Mouse (Mus musculus) heart, embryonic 12.5 days (tissue): ENCODE measurements around the gene 2210408I21Rik. TPM values are rescaled to one million over a fixed set of nuclear protein-coding genes. Genes with fewer than 3 reads are reported as not detected.

Source experiments
- ATAC-seq: fragments of 200-750 bp; cut with Nextera tagmentation; 2 replicates; pipeline ENCODE4 v1.8.0; 2017; ENCODE audit warnings: moderate TSS enrichment, moderate library complexity; ENCODE audit not compliant: insufficient number of reproducible peaks, low FRiP score
- H3K27ac ChIP-seq: fragments of 300-500 bp; sonication (generic); 2 replicates; pipeline ENCODE4 v1.5.1; 2016; ENCODE audit warnings: mild to moderate bottlenecking, moderate library complexity; ENCODE audit not compliant: poor library complexity, severe bottlenecking
- H3K27me3 ChIP-seq: fragments of 300-500 bp; sonication (generic); replicated peaks from 2 replicates; pipeline ENCODE4 v1.6.1; 2016; ENCODE audit warnings: mild to moderate bottlenecking, moderate library complexity
- H3K36me3 ChIP-seq: fragments of 300-500 bp; sonication (generic); 2 replicates; pipeline ENCODE4 v1.6.1; 2016; ENCODE audit warnings: mild to moderate bottlenecking, moderate library complexity
- H3K4me1 ChIP-seq: fragments of 300-500 bp; sonication (generic); replicated peaks from 2 replicates; pipeline ENCODE4 v1.6.1; 2016; ENCODE audit warnings: mild to moderate bottlenecking
- H3K4me2 ChIP-seq: fragments of 300-500 bp; sonication (generic); 2 replicates; pipeline ENCODE4 v1.6.1; 2016; ENCODE audit warnings: mild to moderate bottlenecking, moderate library complexity
- H3K4me3 ChIP-seq: fragments of 300-500 bp; sonication (generic); 2 replicates; pipeline ENCODE4 v1.5.1; 2016; ENCODE audit warnings: mild to moderate bottlenecking
- H3K9ac ChIP-seq: fragments of 300-500 bp; sonication (generic); 2 replicates; pipeline ENCODE4 v1.6.1; 2016; ENCODE audit warnings: mild to moderate bottlenecking, moderate library complexity
- H3K9me3 ChIP-seq: fragments of 300-500 bp; sonication (generic); replicated peaks from 2 replicates; pipeline ENCODE4 v1.6.1; 2016; ENCODE audit warnings: mild to moderate bottlenecking, moderate library complexity
- WGBS: fragments of 180-500 bp; shearing (Covaris S2); methylation state at CpG from one replicate; pipeline ENCODE4 v1.1.7; 2016; 5-methylcytosine and 5-hydroxymethylcytosine counted together
- polyA plus RNA-seq: library from polyadenylated mRNA; unstranded; fragments of >200 nt; fragmentation: Nextera tagmentation; extraction: Ambion mirVana; gene quantifications from 2 replicates; pipeline ENCODE4 v1.2.1, GENCODE M21; 2016

2210408I21Rik gene
- polyA plus RNA-seq, 1 experiment from 2014 or later: 6.7 TPM

GRCm38 (mm10) chr13:77208764-77209418, 73.6 kb downstream of the 2210408I21Rik start:
- no peak overlapping the region for H3K4me2 ChIP-seq
- H3K4me3 ChIP-seq: no peak overlapping the region
- H3K9ac ChIP-seq: no peak overlapping the region
- no peaks in the 10 kb centered on the region for H3K9me3 ChIP-seq
- no peaks in the 10 kb centered on the region for H3K27me3 ChIP-seq
- 79% methylated on average over 7 of the region's 7 CpGs for WGBS
- H3K27ac ChIP-seq: no peak overlapping the region
- H3K4me1 ChIP-seq: no peaks in the 10 kb centered on the region
- ATAC-seq: no peak
- no peaks in the 10 kb centered on the region for H3K36me3 ChIP-seq

GRCm38 (mm10) chr13:77213196-77213595, 77.9 kb downstream of the 2210408I21Rik start:
- Histone ChIP-seq H3K27me3 (no peaks in the 10 kb centered on the region), H3K4me3 (no peak overlapping the region), H3K9ac (no peak overlapping the region), H3K4me2 (no peak overlapping the region), H3K4me1 (no peaks in the 10 kb centered on the region), H3K36me3 (no peaks in the 10 kb centered on the region), H3K9me3 (no peaks in the 10 kb centered on the region), H3K27ac (no peak overlapping the region)
- no peak for ATAC-seq

GRCm38 (mm10) chr13:77215460-77215859, 80.1 kb downstream of the 2210408I21Rik start:
- H3K4me2 ChIP-seq: no peak overlapping the region
- no peaks in the 10 kb centered on the region for H3K27me3 ChIP-seq
- H3K27ac ChIP-seq: no peak overlapping the region
- ATAC-seq: no peak
- no peaks in the 10 kb centered on the region for H3K36me3 ChIP-seq
- H3K4me1 ChIP-seq: no peaks in the 10 kb centered on the region
- WGBS: 68% methylated on average over 2 of the region's 2 CpGs
- no peak overlapping the region for H3K9ac ChIP-seq
- H3K9me3 ChIP-seq: no peaks in the 10 kb centered on the region
- H3K4me3 ChIP-seq: no peak overlapping the region

GRCm38 (mm10) chr13:77217672-77218280, 82.4 kb downstream of the 2210408I21Rik start:
- Histone ChIP-seq H3K27ac (no peak overlapping the region), H3K4me1 (no peaks in the 10 kb centered on the region), H3K9me3 (no peaks in the 10 kb centered on the region), H3K36me3 (no peaks in the 10 kb centered on the region), H3K27me3 (no peaks in the 10 kb centered on the region), H3K4me3 (no peak overlapping the region), H3K4me2 (no peak overlapping the region), H3K9ac (no peak overlapping the region)
- WGBS: 79% methylated on average over 4 of the region's 4 CpGs
- no peak for ATAC-seq

GRCm38 (mm10) chr13:77221072-77221471, 85.7 kb downstream of the 2210408I21Rik start:
- Histone ChIP-seq H3K9me3 (no peaks in the 10 kb centered on the region), H3K27ac (no peak overlapping the region), H3K4me2 (no peak overlapping the region), H3K4me3 (no peak overlapping the region), H3K36me3 (no peaks in the 10 kb centered on the region), H3K9ac (no peak overlapping the region), H3K27me3 (no peaks in the 10 kb centered on the region), H3K4me1 (no peaks in the 10 kb centered on the region)
- ATAC-seq: no peak
- WGBS: 57% methylated on average over 2 of the region's 2 CpGs

DNA sequence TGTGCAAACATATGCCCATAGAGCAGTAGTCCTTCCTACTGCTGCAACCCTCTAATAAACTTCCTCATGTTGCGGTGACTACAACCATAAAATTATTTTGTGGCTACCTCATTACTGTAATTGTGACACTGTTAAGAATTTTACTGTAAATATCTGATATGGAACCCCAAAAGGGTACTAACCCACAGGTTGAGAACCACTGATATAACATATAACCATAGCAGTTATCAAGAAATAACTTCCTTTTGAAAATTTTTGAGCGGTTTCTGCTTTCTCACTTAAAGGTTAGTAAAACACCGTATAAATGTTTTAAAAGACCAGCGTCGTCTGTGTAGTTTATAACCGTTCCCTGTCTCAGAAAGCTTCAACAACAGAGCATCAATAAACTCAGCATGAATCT, 121.2 kb downstream of the 2210408I21Rik start:
- no peak for ATAC-seq
- H3K27me3 ChIP-seq: no peaks in the 10 kb centered on the region
- no peak overlapping the region for H3K9ac ChIP-seq
- H3K4me2 ChIP-seq: no peak overlapping the region
- 78% methylated on average over 6 of the region's 6 CpGs for WGBS
- 0 out of 2 replicates have a peak, but pooled peaks cover 5% of the 10 kb centered on the region for H3K4me1 ChIP-seq
- H3K4me3 ChIP-seq: no peak overlapping the region
- no peak overlapping the region for H3K27ac ChIP-seq
- H3K9me3 ChIP-seq: no peaks in the 10 kb centered on the region
- H3K36me3 ChIP-seq: no peaks in the 10 kb centered on the region

DNA sequence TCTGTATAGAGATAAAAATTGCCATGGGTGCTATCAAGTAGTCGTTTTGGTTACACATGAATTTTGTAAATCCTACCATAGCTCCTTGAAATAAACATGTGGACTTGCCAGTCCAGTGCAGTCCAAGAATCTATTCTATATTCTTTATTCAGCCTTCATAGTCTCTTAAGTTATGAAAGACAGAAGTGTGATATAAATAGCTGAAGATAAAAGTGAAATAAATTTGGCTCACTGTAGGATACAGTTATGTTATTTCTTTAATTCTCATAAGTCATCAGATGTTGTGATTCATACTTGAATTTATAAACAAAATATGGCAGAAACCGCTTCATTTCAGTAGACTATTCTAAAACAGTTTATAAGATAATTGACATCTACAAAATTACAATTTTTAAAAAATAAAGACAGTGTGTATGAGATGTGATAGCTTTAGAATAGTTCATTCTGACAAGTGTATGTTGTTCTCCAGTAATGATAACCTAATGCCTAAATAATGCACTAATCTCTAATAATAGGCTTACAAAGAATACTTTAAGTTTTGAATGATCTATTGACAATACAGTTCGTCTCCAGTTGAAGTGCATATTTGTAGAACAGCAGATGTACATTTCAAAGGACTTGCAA, 127.5 kb downstream of the 2210408I21Rik start:
- Histone ChIP-seq H3K27me3 (no peaks in the 10 kb centered on the region), H3K27ac (no peak overlapping the region), H3K9me3 (no peaks in the 10 kb centered on the region), H3K9ac (no peak overlapping the region), H3K4me2 (no peak overlapping the region), H3K4me1 (0 out of 2 replicates have a peak, but pooled peaks cover 5% of the 10 kb centered on the region), H3K4me3 (no peak overlapping the region), H3K36me3 (no peaks in the 10 kb centered on the region)
- ATAC-seq: no peak
- WGBS: 72% methylated on average over 3 of the region's 3 CpGs

GRCm38 (mm10) chr13:77263400-77264179, 128.2 kb downstream of the 2210408I21Rik start:
- H3K9me3 ChIP-seq: no peaks in the 10 kb centered on the region
- H3K4me3 ChIP-seq: no peak overlapping the region
- no peak overlapping the region for H3K4me2 ChIP-seq
- H3K27ac ChIP-seq: no peak overlapping the region
- no peaks in the 10 kb centered on the region for H3K27me3 ChIP-seq
- 75% methylated on average over 7 of the region's 7 CpGs for WGBS
- H3K4me1 ChIP-seq: 0 out of 2 replicates have a peak, but pooled peaks cover 5% of the 10 kb centered on the region
- no peak overlapping the region for H3K9ac ChIP-seq
- no peak for ATAC-seq
- no peaks in the 10 kb centered on the region for H3K36me3 ChIP-seq

DNA sequence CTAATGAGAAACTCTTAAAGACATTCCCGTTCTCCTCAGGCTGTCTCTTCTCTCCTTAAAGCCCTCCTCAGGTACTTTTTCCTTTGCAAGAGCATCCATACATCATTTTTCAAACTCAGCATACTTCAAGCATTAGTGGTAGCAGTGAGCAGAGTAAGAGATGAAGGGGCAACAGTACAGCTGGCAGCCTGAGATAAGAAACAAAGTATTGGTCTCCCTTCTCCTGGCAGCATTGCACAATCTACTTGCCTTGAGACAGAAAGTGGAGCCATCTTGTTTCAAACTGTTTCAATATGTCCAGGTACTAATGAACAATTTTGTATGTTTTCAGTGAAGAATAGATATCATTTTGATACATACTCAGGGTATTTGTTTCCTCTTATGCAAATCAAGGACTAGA, 129.1 kb downstream of the 2210408I21Rik start:
- 65% methylated on average over 1 of the region's 1 CpGs for WGBS
- no peak for ATAC-seq
- Histone ChIP-seq H3K27me3 (no peaks in the 10 kb centered on the region), H3K27ac (no peak overlapping the region), H3K9me3 (no peaks in the 10 kb centered on the region), H3K36me3 (no peaks in the 10 kb centered on the region), H3K4me3 (no peak overlapping the region), H3K4me1 (0 out of 2 replicates have a peak, but pooled peaks cover 5% of the 10 kb centered on the region), H3K9ac (no peak overlapping the region), H3K4me2 (no peak overlapping the region)

DNA sequence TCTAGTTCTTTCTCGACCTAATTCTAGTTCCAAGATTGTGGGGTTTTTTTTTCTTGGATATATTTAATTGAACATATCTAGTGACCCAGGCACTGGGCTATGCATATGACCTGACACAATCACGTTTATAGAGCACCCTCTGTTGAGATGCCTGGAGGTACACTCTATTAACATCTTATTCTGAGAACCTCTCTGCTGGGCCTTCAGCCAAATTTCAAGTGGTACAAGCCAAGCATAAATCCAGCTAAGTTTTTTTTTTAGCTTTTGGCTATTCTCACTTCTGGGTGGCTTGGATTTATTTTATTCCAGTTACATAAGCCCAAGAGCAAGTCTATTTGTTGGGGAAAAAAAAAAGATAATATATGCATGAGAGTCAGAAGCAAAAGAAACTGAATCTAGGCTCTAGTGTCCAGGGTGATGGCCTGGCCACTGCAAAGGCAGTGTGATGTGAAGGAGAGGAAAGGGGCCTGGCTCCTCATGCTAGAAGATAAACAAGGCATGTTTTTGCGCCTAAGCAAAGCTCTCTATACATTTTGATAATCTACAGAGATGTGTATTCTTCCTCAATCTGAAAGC, 139.9 kb downstream of the 2210408I21Rik start:
- Histone ChIP-seq H3K4me1 (0 out of 2 replicates have a peak, but pooled peaks cover 4% of the 10 kb centered on the region), H3K4me3 (no peak overlapping the region), H3K27me3 (no peaks in the 10 kb centered on the region), H3K36me3 (no peaks in the 10 kb centered on the region), H3K4me2 (no peak overlapping the region), H3K9me3 (no peaks in the 10 kb centered on the region), H3K27ac (no peak overlapping the region), H3K9ac (no peak overlapping the region)
- 56% methylated on average over 3 of the region's 3 CpGs for WGBS
- no peak for ATAC-seq
